Mouse (Mus musculus): Measurements from ENCODE around the gene Gsg1l2.

The Gsg1l2 gene

DNA sequence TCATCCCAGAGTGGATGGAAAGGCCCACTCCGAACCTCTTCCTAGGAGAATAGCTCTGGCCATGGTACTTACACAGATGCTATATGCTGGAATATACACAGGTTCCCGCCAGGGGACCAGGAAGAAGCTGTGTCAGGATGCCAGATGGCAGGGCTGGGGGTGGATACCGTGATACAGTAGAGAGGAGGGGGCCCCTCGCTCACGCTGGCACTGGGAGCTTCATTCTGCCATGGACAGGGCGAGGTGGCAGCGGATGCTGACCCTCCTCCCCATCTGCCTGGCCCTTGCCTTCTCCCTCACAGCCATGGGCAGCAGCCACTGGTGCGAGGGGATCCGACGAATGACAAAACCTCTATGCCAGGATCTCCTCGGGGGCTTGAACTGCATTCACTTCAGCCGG lies at the start of gene Gsg1l2:
Gene Gsg1l2, plus strand, starts transcription at position 230 of the 400 bp plus-strand sequence.
- DNase-seq (ENCODE audit: low spot score): no peak

DNA sequence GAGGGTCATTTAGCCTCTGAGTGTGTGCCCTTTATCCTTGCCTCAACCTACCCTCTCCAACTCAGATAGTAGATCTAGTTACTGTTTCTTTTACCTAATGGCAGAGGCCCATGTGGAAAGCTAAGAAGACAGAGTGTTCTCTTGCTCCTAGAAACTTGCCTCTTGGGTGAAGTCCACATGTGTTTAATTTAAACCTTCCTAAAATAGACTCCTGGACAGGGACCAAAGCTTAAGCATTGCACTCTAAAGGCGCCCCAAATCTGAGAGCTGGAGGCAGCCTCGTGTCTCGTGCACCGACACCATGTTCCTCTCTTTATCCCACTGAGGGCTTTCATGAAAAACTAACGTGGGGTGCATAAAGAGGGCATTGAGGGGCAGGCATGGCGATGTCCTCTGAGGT lies 47.3 kb upstream of the Gsg1l2 start:
- DNase-seq (ENCODE audit: low spot score): no peak

- DNase-seq (ENCODE audit: low spot score): no peak
Measured at GRCm38 (mm10) chr11:67728726-67729125, 45.7 kb upstream of the Gsg1l2 start.

- no peak for DNase-seq (ENCODE audit: low spot score)
Measured at GRCm38 (mm10) chr11:67731056-67731455, 43.4 kb upstream of the Gsg1l2 start.

GRCm38 (mm10) chr11:67733726-67734125 lies 40.7 kb upstream of the Gsg1l2 start:
- no peak for DNase-seq (ENCODE audit: low spot score)

DNA sequence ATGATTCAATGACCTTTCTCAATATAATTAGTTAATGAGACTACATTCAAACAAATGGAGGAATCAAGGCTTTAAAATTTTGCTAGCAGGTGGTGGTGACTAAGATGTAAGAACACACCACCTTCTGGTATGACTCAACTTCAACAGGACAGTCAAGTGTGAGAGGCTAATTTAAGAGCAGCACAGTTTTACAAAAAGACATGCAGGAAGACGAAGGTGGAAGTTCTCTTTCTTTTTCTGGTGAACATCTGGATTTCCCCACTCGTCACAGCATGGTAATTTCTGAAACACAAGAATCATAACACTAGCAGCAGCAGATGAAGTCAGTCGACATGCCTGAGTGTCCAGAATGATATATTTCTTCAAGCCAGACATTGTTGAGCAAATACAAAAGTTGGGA lies 39.8 kb upstream of the Gsg1l2 start:
- no peak for DNase-seq (ENCODE audit: low spot score)

- no peak for DNase-seq (ENCODE audit: low spot score)
Measured at GRCm38 (mm10) chr11:67738345-67738744, 36.1 kb upstream of the Gsg1l2 start.

DNA sequence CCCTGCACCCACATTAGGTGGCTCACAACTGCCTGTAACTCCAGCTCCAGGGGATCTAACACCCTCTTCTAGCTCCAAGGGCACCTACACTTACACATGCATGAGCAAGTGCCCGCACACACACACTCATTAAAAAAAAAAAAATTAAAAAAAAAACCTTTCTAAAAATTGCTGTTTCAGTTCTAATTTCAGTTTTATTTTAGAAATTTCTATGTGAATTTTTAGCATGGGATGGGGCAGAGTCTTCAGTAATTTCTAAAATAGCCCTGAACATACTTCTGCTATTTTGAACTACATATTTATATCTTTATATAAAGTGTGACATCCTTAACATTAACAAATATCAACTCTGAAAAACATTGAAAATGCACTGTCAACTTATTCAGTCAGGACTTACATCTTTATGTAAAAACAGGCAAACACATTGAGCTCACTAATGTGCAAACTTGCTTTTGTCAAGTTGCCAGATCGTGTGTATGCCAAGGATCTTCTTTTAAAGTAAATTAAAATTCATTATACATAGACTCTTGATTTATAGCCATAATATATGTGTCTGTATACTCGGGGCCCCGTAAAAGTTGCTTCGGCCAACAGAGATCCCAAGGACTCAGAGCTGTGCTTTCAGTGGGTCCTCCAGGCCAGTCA lies 35.4 kb upstream of the Gsg1l2 start:
- no peak for DNase-seq (ENCODE audit: low spot score)

DNA sequence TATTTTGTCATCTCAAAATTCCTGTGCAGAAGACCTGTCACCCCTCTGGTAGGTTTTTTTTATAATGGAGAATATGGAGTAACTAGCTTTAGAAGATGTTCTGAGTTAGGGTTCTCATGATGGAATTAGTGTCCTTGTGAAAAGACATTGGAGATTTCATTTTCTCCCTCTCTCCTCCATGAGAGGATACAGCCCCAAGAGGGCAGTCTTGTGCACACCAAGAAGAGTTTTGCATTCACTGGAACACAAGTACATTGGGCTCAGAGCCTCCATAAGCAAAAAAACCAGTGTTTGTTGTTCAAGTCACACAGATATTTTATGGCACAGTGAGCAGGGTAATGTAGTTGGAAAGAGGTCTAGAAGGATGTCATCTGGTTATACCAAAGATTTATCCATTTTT lies 32.8 kb upstream of the Gsg1l2 start:
- no peak for DNase-seq (ENCODE audit: low spot score)

- no peak for DNase-seq (ENCODE audit: low spot score)
Measured at GRCm38 (mm10) chr11:67756287-67756686, 18.1 kb upstream of the Gsg1l2 start.

GRCm38 (mm10) chr11:67757373-67758167 lies 16.8 kb upstream of the Gsg1l2 start:
- DNase-seq (ENCODE audit: low spot score): no peak

GRCm38 (mm10) chr11:67771053-67771452 lies 3.4 kb upstream of the Gsg1l2 start, which contains the start of gene Glp2r:
Glp2r (minus strand) TSS chr11:67771153.
- DNase-seq (ENCODE audit: low spot score): no peak

- DNase-seq (ENCODE audit: low spot score): no peak
Measured at GRCm38 (mm10) chr11:67771691-67772090, 2.7 kb upstream of the Gsg1l2 start.

DNA sequence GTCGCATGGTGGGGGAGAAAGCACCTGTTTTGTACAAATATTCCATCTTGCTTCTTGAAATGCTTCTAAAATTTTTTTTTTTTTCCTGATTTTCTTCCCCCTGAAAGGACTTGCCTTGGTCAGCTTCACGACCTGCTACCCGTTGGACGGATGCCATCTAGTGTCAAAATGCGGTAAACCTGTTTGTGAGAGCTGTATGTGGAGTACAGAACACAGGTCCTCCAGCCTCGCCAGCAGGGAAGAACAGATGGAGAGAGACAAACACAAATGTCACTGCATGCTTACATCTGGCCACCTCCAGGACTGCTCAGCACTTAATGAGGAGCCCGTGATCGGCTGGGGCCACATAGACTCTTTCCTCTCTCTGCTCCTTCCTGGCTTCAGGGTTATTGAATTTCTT lies 1.8 kb upstream of the Gsg1l2 start:
- peak; percentile 76 for DNase-seq (ENCODE audit: low spot score)

DNA sequence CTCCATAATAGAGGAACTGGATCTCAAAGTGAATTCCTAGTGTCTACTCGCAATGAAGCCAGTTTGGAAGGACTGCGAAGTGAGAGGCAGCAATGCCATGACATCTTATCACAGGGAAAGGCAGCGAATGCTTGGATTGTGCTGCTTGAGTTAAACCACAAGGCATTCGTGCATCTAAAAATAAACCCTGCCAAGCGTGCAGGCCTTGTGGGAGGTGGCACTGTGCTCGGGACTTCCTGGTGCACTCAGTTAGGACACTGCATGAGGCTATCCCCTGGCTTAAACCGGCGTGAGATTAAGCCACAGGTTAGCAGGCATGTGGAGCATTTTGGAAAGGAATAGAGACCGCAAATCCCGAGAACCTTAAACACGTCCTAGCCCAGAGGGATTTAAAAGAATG lies 15.8 kb downstream of the Gsg1l2 start:
- DNase-seq (ENCODE audit: low spot score): no peak

DNA sequence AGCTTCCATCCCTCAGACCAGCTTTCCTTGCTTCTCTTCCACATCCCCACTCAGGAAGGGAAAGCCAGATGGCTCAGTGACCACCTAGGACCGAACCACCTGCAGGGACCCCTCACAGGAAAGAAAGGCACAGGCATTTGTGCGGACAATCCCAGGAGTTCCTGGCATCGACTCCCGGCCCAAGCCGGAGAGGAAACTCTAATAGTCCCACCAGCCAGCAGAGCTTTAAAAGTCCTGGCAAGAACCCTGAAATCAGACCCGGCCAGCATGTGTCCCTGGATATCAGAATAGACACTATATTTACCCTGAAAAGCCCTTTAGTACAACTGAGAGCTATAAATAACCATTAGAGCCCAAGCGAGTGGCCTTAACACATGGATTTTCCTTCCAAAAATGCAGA lies 23.5 kb downstream of the Gsg1l2 start, which contains the start of gene Dhrs7c:
Gene Dhrs7c, plus strand, starts transcription at position 257 of the 400 bp plus-strand sequence.
- DNase-seq (ENCODE audit: low spot score): no peak

GRCm38 (mm10) chr11:67800130-67800723 lies 25.8 kb downstream of the Gsg1l2 start:
- DNase-seq (ENCODE audit: low spot score): no peak

DNA sequence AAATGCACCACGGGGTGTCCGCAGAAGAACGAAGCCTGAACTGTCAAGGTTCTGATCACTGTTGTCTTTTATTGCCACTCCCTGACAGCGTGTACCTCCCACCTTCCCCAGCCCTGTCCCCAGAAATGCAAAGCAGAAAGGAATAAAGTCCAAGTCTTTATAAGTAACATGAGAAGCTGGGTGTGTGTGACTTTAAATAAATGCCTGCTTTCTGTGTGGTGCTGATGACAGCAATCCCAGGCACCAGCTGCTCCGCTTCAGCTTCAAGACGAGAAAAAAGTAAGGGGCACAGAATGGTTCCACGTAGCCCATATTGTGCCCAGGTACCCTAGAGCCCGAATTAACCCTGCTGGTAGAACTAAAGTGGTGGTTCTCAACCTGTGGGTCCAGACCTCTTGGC lies 26.8 kb downstream of the Gsg1l2 start:
- DNase-seq (ENCODE audit: low spot score): no peak

GRCm38 (mm10) chr11:67805538-67805937 lies 31.1 kb downstream of the Gsg1l2 start:
- no peak for DNase-seq (ENCODE audit: low spot score)

DNA sequence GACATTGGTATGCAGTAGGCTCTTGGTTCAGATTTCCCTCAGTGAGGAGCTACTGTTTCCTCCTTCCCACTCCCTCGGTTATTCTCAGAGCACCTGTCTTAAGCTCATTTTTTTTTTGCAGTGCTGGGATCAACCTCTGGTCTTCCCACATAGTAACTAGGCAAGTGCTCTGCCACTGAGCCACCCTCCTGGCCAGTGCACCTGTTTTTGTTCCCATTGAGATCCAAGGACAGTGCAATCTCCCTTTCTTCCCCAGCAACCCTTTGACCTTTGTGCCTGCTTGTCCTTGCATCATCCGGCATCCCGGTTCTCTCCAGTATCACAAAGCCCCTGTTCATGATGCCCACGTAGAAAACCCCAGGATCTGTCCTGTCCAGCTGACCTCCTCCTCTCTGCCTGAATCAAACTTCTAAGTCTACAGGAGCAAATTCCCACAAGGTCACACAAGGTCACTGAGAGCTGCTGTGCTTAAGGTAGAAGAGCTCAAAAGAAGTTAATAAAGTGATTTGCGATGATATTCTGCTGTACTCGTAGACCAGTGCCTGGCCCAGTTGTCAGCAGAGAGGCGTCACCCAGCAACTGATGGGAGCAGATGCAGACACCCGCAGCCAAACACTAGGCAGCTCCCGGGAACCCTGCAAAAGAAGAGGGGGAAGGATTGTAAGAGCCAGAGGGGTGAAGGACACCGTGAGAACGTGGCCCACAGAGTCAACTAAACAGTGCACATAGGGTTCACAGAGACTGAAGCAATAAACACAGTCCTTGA lies 32.6 kb downstream of the Gsg1l2 start:
- no peak for DNase-seq (ENCODE audit: low spot score)

DNA sequence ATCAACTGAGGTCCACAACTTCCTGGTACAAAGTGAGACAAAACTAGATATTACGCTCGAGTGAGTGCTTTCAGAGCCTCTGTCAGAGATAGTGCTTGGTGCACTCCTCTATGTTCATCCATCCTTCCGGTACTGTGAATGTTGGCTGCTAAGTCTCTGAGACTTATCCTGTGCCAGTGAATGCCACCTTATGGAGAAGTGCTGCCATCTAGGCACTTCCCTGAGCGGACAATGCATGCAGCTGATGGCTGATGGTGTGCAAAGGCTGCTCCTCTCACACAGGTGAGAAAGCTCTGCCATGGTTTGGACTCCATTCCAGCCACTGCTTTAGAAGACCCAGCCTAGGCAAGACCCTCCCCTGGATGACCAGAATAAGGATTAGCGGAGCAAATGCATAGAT lies 33.6 kb downstream of the Gsg1l2 start:
- no peak for DNase-seq (ENCODE audit: low spot score)

GRCm38 (mm10) chr11:67811535-67811934 lies 37.1 kb downstream of the Gsg1l2 start:
- DNase-seq (ENCODE audit: low spot score): no peak

All from retina, embryonic 14.5 days (tissue).